Mouse (Mus musculus) kidney, postnatal 25 days (tissue): Measurements from ENCODE around the gene Ccr1l1.

Experiments
- DNase-seq, 2 experiments: peaks; one replicate each; pipeline ENCODE4 v3.0.0; 2021; ENCODE audit warnings: mixed read lengths in 2 of 2

Gene Ccr1l1

DNA sequence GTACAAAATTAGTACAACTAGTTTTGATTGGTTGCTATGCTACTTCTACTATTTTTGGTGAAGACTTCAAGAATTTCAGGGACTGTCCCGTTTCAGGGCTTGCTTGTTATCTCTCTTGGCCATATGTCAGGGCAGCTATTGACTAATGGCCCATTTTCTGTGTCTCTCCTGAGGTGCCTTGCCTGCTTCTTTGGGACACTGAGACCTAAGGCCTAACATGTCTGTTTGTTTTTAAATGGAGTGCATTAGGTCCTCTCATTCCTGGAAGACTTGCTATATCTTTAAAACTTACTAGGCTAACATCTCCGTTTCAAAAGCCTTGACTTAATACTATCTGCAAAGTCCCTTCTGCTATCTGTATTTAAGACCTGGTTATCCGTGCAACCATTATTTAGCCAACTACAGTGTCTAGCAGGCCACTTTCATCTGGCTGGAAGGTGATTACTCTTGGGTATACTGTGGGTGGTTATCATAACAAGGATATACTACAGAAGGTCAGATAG is 20.2 kb downstream of the Ccr1l1 start:
- DNase-seq, result no peak

DNA sequence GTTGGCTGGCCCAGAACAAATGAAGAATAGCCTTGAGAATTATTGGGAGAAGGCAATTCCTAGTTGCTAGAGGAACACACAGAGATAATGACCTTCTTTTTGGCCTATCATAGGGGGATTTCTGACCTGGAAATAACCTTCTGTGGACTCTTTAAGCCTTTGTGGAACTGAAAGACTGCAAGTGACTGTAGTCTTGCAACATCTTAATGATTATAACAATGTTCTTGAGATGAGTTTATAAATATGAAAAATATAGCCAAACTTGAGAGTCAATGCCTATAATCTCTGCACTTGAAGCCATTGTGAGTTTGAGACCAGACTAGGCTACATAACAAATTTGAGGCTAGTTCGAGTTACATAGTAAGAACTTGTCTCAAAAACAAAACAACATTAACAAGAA is 21.3 kb downstream of the Ccr1l1 start:
- no peak for DNase-seq

DNA sequence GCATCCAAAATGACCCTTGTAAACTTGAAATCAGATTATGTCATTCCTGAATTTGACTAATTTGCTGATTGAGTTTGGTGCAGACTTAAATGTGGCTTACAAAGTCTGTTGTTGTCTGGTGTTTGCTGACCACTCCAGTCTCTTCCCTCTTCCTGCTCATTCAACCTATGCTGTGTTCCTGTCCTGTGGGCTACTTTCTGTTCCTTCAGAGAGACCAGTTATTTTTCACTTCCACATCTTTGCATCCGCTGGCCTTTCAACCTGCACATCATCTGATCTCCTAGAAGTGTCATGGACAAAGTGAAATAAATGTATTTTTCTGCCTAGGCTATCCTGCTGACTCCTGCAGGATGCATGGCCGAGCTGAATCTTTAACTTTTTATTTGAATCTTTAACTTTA is 24.7 kb downstream of the Ccr1l1 start:
- no peak for DNase-seq

DNA sequence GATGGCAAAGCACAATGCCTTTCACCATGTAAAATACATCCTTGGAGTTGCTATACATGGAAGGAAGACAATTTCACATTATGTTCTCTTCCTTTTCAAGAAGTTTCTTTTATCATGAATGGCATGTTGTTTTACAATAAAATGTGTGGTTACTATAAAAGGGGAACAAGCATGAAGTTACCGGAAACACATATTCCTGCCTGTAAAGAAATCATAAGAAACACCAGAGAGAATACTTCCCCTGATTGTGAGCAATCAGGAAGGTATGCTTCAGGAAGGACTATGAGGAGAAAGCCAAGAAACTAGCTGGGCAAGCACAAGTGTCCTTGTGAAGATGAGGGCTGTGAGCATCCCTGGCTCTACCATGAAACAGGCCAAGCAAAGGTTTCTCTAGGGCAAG is 27.0 kb downstream of the Ccr1l1 start:
- no peak for DNase-seq

DNA sequence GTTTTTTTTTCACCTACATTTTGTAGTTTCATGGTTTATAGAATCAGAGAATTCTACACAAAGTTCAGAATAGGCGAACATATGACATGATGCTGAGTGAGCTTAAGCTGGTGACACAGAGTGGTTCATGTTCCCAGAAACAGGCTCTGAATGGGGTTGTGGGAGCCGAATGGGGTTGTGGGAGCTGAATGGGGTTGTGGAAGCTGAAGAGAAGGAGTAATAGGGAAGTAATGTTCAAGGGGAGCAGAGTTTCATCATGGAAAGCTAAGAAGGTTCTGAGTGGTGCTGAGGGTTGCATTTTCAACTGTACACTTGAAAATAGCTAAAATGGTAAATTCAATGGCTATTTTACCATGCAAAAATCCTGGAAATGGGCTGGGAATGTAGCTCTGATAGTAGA is 28.8 kb downstream of the Ccr1l1 start:
- DNase-seq, result no peak

DNA sequence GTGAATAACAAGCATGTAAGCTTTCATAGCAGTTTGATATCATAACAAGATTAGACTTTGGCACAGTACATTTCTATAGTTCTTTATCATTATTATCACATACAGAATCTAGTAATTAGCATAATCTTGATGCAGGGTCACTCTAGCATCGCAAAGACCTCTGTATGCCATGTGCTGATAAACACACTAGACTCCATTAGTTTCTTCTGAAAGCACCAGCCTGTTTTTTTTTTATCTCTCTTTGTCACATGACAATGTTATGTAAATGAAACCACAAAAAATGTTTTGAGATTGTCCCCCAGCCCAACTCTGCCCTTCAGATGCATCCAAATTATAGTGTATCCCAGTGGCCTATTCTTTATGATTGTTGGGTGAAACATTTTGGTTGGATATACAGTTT is 30.4 kb downstream of the Ccr1l1 start:
- no peak for DNase-seq

DNA sequence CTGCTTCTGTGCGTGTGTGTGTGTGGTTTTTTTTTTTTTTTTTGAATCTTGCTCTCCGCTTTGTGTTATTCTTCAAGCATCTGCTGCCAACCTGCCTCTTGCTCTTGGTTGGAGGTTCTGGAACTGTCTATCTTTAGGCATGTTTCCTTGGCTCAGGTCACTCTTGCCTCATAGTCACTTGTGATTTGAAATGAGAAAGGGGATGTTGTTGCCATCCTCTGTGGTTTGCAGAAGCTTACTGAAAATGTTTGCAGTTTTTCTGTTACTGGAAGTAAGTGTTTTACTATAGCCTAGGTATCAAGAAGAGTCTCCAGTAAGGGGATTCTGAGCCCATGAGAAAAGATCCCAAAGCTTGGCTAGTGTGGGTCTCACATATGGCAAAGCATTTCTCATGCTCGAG is 36.2 kb downstream of the Ccr1l1 start:
- no peak for DNase-seq

DNA sequence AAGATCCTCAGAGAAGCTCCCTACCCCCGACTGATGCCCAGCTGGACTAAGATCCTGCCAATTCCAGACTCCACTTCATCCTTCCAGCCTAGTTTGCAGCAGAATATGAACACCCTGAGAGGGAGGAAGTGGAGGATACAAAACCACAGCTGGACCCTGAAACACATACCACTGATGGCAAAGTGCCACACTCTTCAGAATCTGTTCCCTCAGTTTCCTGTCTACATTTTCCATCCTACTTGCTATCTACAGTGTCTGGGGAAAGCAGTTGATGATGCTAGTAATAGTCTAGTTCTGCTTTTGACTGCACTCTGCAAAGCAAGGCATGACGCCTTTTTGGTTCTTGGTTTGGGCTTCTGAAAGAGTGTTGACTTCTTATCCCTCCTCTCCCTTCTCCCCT is 36.9 kb downstream of the Ccr1l1 start:
- DNase-seq, result no peak

DNA sequence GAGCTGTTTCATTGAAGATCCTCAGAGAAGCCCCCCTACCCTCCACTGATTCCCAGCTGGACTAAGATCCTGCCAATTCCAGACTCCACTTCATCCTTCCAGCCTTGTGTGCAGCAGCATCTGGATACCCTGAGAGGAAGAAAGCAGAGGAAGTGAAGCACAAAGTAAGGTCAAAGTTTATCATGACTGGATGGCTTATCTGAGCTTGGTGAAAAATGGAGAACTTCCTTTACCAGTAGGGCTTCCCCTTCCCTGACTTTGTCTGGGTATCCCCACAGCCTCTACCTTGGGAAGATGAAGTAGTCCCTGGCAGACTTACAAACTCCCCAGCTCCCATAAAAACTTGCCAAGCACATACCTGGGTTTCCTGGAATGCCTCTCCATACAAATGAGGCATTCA is 37.6 kb downstream of the Ccr1l1 start:
- DNase-seq, result no peak

DNA sequence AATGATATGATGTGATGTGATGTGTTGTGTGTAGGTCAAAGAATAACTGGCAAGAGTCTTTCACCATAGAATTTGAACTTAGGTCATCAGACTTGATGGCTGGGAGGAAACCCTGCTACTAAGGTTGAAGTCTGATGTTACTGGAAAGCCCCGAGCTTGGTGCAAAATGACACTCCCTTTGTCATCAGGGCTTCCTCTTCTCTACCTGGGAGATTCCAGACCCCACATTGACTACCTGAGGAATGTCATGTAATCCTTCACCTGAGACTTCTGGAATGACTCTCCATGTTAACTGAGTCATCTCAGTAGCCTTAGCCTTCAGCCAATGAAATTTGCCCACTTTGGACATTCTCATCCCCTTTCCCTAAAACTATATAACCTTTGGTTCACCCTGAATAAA is 38.0 kb downstream of the Ccr1l1 start:
- no peak for DNase-seq

DNA sequence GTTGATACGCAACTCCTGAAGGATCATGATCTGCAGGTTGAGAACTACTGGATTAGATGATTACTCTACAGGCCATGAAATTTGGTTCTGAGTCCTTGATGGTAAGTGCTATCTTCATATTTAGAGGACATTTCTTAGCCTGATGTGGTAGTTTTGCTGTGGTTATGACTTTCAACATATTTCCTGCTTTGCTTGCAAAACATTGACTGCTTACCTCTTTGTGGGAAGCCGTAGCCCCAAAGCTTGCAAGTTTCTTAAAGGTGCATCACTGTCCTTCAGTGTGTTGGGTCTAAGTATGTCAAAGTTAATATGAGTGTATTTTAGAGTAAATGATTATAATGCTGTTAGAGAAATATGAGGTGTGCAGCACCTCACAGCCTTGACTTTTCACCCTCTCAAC is 40.2 kb downstream of the Ccr1l1 start:
- no peak for DNase-seq

DNA sequence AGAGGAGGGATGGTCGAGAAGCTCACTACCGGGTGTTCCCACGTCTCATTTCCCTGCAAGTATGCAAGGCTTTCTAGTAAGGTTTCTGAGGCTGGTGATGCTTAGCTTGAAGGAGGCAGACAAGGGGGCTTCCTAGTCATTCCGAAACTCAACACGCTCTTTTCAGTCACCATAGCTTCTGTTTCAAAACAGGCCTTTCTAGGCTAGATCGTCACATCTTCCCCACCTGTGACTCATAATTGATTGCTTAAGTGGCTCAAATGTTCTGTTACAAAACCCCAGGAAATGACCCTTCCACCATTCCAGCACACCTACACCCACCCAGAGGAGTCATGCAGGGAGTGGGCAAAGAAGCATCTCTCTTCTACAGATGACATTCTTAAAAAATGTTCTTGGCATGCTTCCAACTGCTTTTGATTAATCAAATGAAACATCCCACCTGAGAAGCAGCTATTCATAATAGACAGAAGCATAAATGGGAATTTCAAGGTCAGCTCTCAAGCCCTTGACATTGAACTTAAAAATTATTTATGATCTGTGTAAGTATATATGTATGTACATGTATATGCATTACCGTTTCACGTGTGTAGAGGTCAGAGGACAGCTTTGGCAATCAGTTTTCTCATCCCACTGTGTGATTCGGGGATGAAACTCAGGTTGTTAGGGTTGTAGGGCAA is 41.5 kb downstream of the Ccr1l1 start:
- no peak for DNase-seq

DNA sequence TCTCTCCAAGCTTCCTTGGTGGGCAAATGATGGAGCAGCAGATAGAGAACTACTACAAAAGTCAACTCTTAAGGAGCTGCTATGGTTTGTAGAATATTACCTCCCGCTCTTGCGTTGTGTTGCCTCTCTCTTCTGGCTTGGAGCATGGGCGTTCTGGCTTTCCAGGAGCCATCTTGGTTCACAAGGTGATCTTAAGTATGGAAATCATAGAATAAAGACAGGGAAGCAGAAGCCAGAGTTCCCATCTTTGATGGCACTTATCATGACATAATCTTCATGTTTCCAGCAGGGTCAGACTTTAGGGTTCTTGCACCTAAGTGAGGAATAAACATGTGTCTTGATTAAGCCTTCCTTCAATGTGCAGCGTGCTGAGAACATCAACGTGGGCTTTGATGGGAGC is 42.4 kb downstream of the Ccr1l1 start:
- no peak for DNase-seq

DNA sequence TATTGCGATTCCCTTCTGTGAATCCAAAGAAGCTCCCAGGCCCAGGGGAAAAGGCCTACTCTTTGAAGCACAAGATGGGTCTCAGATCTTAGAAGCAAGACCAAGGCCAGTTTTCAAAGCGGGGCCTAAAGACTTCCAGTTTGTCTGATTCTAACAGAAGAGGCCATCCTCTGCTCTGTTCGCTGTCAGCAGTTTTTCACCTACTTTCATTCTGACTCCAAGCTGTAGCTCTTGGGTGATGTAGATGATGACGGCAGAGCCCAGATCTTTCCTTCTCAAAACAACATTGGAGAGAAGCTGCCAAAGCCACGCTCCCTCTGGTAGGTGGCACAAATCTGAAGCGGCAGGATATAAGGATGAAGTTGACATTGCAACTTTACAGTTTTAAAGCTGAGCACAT is 42.9 kb downstream of the Ccr1l1 start:
- DNase-seq, result no peak

DNA sequence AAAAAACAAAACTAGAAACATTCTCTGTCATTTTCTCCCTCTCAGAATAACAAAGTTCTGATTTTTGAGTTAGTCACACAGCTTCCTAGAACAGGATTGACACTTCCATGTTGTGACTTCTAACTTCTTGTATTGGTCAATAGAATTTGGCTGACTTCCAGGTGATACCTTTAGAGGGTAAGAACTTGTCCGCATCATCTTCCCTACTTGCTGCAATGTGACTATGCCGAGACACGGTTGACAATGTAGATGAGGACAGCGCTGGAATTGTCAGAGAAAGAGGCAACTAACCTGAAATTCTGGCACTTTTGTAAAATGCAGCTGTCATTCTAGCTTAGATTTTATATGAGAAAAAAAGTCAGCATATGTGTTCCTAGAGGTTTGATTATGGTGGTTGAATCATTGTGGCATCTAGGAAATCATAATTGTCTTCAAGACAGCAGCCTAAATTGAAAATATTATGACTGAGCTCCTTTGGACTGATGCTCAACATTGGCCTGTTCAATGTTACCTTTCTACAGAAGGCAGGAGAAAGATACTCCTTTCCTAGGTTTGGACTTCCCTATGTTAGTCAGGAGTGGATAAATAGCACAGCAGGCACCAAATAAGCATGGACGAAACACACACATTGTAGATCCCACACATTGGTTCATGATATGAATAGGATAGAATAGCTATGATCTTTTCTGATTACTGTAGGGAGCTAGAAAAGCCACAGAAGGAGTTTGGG is 44.3 kb downstream of the Ccr1l1 start:
- no peak for DNase-seq

DNA sequence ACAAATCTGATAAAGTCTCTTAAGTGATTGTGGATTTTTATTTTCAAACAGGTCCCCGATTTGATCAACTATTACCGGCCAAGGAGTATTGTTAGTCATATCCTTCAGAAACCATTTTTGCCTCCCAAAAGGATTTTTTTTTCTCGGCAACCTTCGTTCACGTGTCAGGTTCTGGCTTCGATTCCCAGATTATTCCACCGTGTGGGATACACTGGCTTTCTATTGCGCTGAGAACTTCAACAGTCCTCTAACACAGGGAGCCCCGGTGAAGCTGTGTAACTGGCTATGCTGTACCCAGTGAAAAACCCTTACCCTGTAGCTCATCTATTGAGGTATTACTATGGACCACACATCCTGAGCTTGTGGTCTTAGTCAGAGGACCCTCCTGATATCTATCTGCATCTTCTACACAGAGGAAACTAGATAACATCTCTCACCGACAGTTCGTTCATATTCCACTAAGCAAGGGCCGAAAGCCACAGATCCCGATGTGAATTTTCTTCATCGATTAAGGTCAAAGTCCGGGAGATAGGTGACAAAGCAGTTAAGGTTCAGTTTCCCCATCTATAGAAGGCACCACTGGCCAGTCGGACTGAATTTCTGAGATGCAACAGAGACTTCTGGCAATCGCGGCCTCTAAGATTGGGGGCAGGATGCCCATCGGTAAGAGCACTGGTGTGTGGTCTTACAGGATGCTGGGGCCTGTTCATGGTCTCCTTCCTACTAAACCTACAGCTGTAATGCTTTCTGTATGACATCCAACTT is 45.1 kb downstream of the Ccr1l1 start:
- no peak for DNase-seq

DNA sequence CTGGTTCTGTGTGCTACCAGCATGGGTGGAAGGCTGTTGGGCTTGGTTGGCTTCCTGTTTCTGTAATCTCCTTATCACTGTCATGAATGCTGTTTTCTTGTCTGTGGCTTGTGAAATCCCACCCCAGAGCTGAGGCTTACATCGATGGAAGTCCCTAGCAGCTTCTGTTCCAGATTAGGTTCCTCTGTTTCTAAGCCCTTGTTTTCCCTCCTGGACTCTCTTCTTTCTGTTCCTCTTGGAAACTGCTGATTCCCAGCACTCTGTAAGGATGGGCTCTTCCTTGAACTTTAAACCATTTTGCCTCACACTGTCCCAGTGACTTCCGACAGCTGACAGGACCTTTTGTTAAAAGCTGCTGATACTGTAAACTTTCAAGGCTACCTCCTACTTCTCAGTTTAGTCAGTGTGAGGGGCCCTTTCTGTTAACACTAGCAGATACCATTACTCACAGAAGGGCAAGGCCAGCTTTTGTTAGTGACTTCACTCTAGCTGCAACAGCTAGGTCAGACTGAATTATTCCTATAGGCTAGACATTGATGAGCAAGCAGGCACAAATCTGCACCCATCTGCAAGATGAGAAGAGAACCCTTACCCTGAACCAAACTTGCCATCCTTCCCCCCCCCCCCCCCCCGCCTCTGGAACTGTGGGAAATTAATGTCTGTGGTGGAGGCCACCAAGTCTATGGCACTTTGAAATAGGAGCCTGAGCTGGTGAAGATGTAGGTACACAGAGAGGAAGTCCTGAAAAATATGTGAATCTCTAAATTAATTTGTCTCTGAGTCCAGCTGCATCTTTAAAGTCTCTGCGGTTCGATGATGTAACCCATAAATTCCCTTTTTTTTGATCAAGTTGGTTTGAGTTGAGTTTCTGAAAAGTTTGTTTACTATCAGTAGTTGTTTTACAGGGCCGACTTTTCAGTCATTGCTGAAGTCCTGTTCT is 46.2 kb downstream of the Ccr1l1 start:
- no peak for DNase-seq

DNA sequence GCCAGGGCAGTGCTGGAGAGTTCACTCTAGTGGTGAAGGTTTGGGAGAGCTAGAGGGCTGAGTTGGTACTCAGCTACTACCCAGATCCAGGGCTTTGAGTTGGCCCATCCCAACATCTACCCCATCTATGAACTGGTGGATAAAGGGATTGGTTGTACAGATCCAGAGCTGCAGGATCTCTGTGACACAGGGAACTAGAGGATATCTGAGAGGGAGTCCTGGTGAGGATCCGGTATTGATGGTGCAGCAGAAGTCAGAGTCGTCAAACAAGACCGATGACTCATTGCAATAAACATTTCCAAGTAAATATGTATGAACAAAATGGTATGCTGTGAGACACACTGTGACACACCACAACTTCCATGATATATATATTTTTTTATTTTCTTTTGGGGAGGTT is 47.3 kb downstream of the Ccr1l1 start:
- no peak for DNase-seq

DNA sequence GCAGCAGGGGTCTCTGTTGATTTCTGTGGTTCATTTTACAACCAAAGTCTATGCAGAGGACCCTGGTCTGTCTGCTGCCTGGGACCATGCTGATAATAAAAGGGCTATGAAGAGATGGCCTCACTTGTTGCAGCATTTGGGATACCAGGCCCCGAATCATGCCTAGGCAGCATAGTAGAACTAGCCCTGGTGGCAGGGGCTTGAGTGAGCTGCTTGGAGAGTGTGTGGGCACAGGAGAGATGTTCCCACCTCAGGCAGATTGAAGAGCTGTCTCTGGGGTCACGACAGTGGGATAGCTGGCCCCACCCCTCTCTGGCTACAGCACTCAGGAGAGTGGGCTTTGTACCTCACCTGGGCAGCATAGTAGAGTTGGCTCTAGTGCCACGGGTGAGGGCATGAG is 47.7 kb downstream of the Ccr1l1 start:
- no peak for DNase-seq

DNA sequence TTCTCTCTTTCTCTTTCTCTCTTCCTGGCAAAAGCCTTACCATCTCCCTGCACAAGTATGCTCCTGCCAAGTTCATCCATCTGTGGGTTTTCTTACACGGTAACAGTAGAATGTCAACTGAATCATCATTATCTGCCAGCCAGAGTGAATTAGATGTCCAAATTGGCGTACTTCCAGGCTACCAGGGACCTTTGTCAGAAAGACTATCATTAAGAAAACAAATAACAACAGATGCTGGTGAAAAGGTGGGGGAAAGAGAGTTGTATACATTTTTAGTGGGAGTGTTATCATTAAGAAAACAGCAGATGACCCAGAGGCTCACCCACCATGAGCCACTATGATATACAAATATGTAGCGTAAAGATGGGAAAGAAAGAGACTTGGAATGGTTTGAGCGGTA is 48.3 kb downstream of the Ccr1l1 start:
- no peak for DNase-seq

DNA sequence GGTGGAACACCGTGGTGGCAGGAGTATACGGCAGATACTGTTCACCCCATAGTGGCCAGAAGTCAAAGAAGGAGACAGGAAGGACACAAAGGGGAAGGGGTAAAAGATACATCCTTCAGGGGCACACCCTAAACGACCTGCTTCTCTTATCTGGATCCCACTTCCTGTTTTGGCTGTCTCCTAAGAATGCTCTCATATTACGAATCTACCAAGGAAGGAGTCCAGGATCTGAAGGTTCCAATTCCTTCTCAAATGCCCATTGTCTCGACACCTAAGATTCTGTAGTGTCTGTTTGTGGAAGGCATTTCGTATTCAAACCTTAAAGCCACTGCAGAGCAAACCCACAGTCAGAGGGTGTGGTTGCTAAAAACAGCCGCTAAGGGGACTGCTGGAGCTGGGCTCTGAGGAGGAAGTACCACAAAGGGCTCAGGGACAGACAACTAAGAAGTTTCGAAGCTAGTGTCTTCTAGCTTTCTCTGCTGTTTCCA is 49.4 kb downstream of the Ccr1l1 start:
- no peak for DNase-seq

DNA sequence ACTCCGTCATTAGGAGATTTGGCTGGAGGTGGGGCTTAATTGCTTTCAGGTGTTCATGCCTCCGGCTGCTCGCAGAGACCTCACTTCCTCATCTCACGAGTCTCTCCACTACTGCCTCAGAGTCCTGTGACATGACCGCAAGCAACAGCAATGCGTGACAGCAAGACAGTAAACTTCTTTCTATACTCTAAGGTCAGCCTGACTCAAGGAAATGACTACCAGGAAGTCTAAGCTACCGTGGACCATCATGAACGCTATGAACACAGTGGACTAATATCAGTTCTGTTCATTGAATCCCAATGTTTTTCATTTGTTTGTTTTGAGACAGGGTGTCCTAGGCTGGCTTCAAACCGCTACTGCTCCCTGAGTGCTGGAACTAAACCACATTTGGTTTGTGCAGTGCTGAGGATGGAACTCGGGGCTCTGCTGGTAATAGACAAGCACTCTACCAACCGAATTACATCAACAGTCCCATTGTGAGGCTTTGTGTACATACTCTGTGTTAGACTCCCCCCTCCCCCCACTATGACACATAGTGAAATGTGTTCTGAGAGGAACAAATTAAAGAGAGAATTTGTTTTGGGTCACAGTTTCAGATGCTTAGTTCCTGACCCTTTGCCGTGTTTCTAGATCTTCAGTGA is 50.0 kb downstream of the Ccr1l1 start:
- DNase-seq, result no peak
